Mouse (Mus musculus) neural tube, embryonic 14.5 days (tissue): ENCODE data around the gene Wfdc15a. TPM values are rescaled to one million over a fixed set of nuclear protein-coding genes. Genes with fewer than 3 reads are reported as not detected.
"Not testable (repeated sequence)": the region's sequence is repeated elsewhere in the genome, so short reads cannot be mapped to it uniquely, and the experiment has no call there.

ENCODE experiments used
- ATAC-seq: fragments of 200-750 bp; cut with Nextera tagmentation; 2 replicates; pipeline ENCODE4 v1.8.0; 2017; ENCODE audit warnings: low read depth, mild to moderate bottlenecking, moderate TSS enrichment, moderate library complexity
- H3K27ac ChIP-seq: fragments of 300-500 bp; sonication (generic); 2 replicates; pipeline ENCODE4 v1.5.1; 2014; ENCODE audit warnings: low read depth, mild to moderate bottlenecking, control low read depth, low read length, moderate library complexity, mixed read lengths
- H3K27me3 ChIP-seq: fragments of 300-500 bp; sonication (generic); 2 replicates; pipeline ENCODE4 v1.6.1; 2014; ENCODE audit warnings: low read length; ENCODE audit not compliant: control insufficient read depth, insufficient read depth
- H3K36me3 ChIP-seq: fragments of 300-500 bp; sonication (generic); 2 replicates; pipeline ENCODE4 v1.6.1; 2014; ENCODE audit warnings: low read length, mixed read lengths; ENCODE audit not compliant: control insufficient read depth, insufficient read depth
- H3K4me1 ChIP-seq: fragments of 300-500 bp; sonication (generic); 2 replicates; pipeline ENCODE4 v1.6.1; 2014; ENCODE audit warnings: low read length; ENCODE audit not compliant: control insufficient read depth, insufficient read depth
- H3K4me2 ChIP-seq: fragments of 300-500 bp; sonication (generic); 2 replicates; pipeline ENCODE4 v1.6.1; 2014; ENCODE audit warnings: mild to moderate bottlenecking, low read depth, low read length, control low read depth
- H3K4me3 ChIP-seq: fragments of 300-500 bp; sonication (generic); 2 replicates; pipeline ENCODE4 v1.5.1; 2014; ENCODE audit warnings: low read depth, low read length, control low read depth, mixed read lengths
- H3K9ac ChIP-seq: fragments of 300-500 bp; sonication (generic); replicated peaks from 2 replicates; pipeline ENCODE4 v1.6.1; 2014; ENCODE audit warnings: low read depth, mild to moderate bottlenecking, control low read depth, low read length, mixed read lengths
- H3K9me3 ChIP-seq: fragments of 300-500 bp; sonication (generic); 2 replicates; pipeline ENCODE4 v1.6.1; 2016; ENCODE audit warnings: low read length; ENCODE audit not compliant: control insufficient read depth
- WGBS: fragments of 180-500 bp; shearing (Covaris S2); extraction: QIAGEN DNeasy Blood & Tissue Kit; methylation state at CpG from one replicate; pipeline ENCODE4 v1.1.7; 2014; 5-methylcytosine and 5-hydroxymethylcytosine counted together
- polyA plus RNA-seq: library from polyadenylated mRNA; unstranded; fragments of >200 nt; fragmentation: Nextera tagmentation; extraction: Ambion mirVana; gene quantifications from 2 replicates; pipeline ENCODE4 v1.2.1, GENCODE M21; 2014

The Wfdc15a gene
- polyA plus RNA-seq, 1 experiment from 2014 or later = not detected

- not testable (repeated sequence) for H3K4me2 ChIP-seq, H3K36me3 ChIP-seq, ATAC-seq, H3K9me3 ChIP-seq, H3K4me1 ChIP-seq, H3K9ac ChIP-seq, H3K4me3 ChIP-seq, H3K27ac ChIP-seq, H3K27me3 ChIP-seq
- WGBS = 92% methylated on average over 10 of the region's 10 CpGs
Measured at GRCm38 (mm10) chr2:164206011-164206410, 6.1 kb upstream of the Wfdc15a start.

- H3K4me1 ChIP-seq = no peaks in the 10 kb centered on the region
- no peaks in the 10 kb centered on the region for H3K27me3 ChIP-seq
- H3K4me3 ChIP-seq = no peak overlapping the region
- H3K36me3 ChIP-seq = no peaks in the 10 kb centered on the region
- 89% methylated on average over 5 of the region's 5 CpGs for WGBS
- no peak overlapping the region for H3K4me2 ChIP-seq
- no peak overlapping the region for H3K27ac ChIP-seq
- no peaks in the 10 kb centered on the region for H3K9me3 ChIP-seq
- no peak overlapping the region for H3K9ac ChIP-seq
- ATAC-seq = no peak
Measured at GRCm38 (mm10) chr2:164196700-164196990, 3.3 kb downstream of the Wfdc15a start.

GRCm38 (mm10) chr2:164195971-164196699 lies 3.8 kb downstream of the Wfdc15a start:
- no peaks in the 10 kb centered on the region for H3K4me1 ChIP-seq
- no peaks in the 10 kb centered on the region for H3K9me3 ChIP-seq
- no peak overlapping the region for H3K4me3 ChIP-seq
- H3K36me3 ChIP-seq = no peaks in the 10 kb centered on the region
- H3K27me3 ChIP-seq = no peaks in the 10 kb centered on the region
- no peak overlapping the region for H3K9ac ChIP-seq
- WGBS = 91% methylated on average over 5 of the region's 5 CpGs
- no peak overlapping the region for H3K27ac ChIP-seq
- ATAC-seq = no peak
- no peak overlapping the region for H3K4me2 ChIP-seq

GRCm38 (mm10) chr2:164194959-164195630 lies 4.8 kb downstream of the Wfdc15a start:
- no peaks in the 10 kb centered on the region for H3K27me3 ChIP-seq
- WGBS = 82% methylated on average over 5 of the region's 5 CpGs
- no peaks in the 10 kb centered on the region for H3K36me3 ChIP-seq
- no peak overlapping the region for H3K4me2 ChIP-seq
- H3K9ac ChIP-seq = no peak overlapping the region
- H3K9me3 ChIP-seq = no peaks in the 10 kb centered on the region
- H3K27ac ChIP-seq = no peak overlapping the region
- no peak for ATAC-seq
- no peaks in the 10 kb centered on the region for H3K4me1 ChIP-seq
- no peak overlapping the region for H3K4me3 ChIP-seq

GRCm38 (mm10) chr2:164192279-164192678 lies 7.7 kb downstream of the Wfdc15a start:
- no peak overlapping the region for H3K27ac ChIP-seq
- no peaks in the 10 kb centered on the region for H3K4me1 ChIP-seq
- no peaks in the 10 kb centered on the region for H3K36me3 ChIP-seq
- H3K9ac ChIP-seq = no peak overlapping the region
- no peak overlapping the region for H3K4me2 ChIP-seq
- H3K4me3 ChIP-seq = no peak overlapping the region
- ATAC-seq = no peak
- no peaks in the 10 kb centered on the region for H3K9me3 ChIP-seq
- no peaks in the 10 kb centered on the region for H3K27me3 ChIP-seq

GRCm38 (mm10) chr2:164190576-164190975 lies 9.4 kb downstream of the Wfdc15a start, which contains the start of gene Wfdc12:
Gene Wfdc12 (minus strand): TSS chr2:164190608.
- no peak for ATAC-seq
- Histone ChIP-seq H3K36me3 (no peaks in the 10 kb centered on the region), H3K9ac (no peak within 1 kb of the TSS), H3K4me3 (no peak within 1 kb of the TSS), H3K9me3 (no peaks in the 10 kb centered on the region), H3K4me1 (no peaks in the 10 kb centered on the region), H3K27me3 (no peaks in the 10 kb centered on the region), H3K27ac (no peak within 1 kb of the TSS), H3K4me2 (no peak within 1 kb of the TSS)
- WGBS = 89% methylated on average over 6 of the region's 6 CpGs

- Histone ChIP-seq H3K9ac (no peak overlapping the region), H3K9me3 (no peaks in the 10 kb centered on the region), H3K27me3 (no peaks in the 10 kb centered on the region), H3K4me3 (no peak overlapping the region), H3K27ac (no peak overlapping the region), H3K4me2 (no peak overlapping the region), H3K4me1 (no peaks in the 10 kb centered on the region), H3K36me3 (no peaks in the 10 kb centered on the region)
- no peak for ATAC-seq
- 29% methylated on average over 5 of the region's 5 CpGs for WGBS
Measured at GRCm38 (mm10) chr2:164188722-164189121, 11.2 kb downstream of the Wfdc15a start.

GRCm38 (mm10) chr2:164184145-164184719 lies 15.7 kb downstream of the Wfdc15a start:
- 49% methylated on average over 9 of the region's 9 CpGs for WGBS
- H3K9me3 ChIP-seq = no peaks in the 10 kb centered on the region

GRCm38 (mm10) chr2:164183340-164183739 lies 16.6 kb downstream of the Wfdc15a start:
- Histone ChIP-seq H3K9ac (no peak overlapping the region), H3K27me3 (no peaks in the 10 kb centered on the region), H3K4me1 (no peaks in the 10 kb centered on the region), H3K36me3 (no peaks in the 10 kb centered on the region), H3K4me3 (no peak overlapping the region), H3K27ac (no peak overlapping the region), H3K4me2 (no peak overlapping the region), H3K9me3 (no peaks in the 10 kb centered on the region)
- WGBS = 81% methylated on average over 9 of the region's 9 CpGs
- no peak for ATAC-seq

More at GRCm38 (mm10) chr2:164184145-164184719, 15.7 kb downstream of the Wfdc15a start:
- Histone ChIP-seq H3K9ac (no peak overlapping the region), H3K27ac (no peak overlapping the region), H3K4me2 (no peak overlapping the region), H3K4me3 (no peak overlapping the region), H3K36me3 (no peaks in the 10 kb centered on the region), H3K27me3 (no peaks in the 10 kb centered on the region), H3K4me1 (no peaks in the 10 kb centered on the region)
- ATAC-seq = no peak
